Mouse (Mus musculus) layer of hippocampus, adult 2 months (tissue): ENCODE results near the gene Map7d1. TPM values are rescaled to one million over a fixed set of nuclear protein-coding genes. Genes with fewer than 3 reads are reported as not detected.

Source experiments
- DNase-seq, 2 experiments: peaks; one replicate each; pipeline ENCODE4 v3.0.0; 2022; ENCODE audit warnings: low spot score in 2 of 2
- H3K27ac ChIP-seq: fragments of 200-600 bp; 2 replicates; pipeline ENCODE4 v1.8.1; 2022
- H3K4me3 ChIP-seq: fragments of 200-600 bp; 2 replicates; pipeline ENCODE4 v1.8.1; 2022; ENCODE audit warnings: mild to moderate bottlenecking
- CTCF ChIP-seq: fragments of 200-600 bp; conservative IDR thresholded peaks from 2 replicates; pipeline ENCODE4 v1.8.1; 2022; ENCODE audit warnings: antibody characterized with exemption, mild to moderate bottlenecking, moderate library complexity
- total RNA-seq, 2 experiments: library from RNA; stranded (reverse); gene quantifications; 2 replicates each; pipeline ENCODE4 v1.2.3; 2021

The Map7d1 gene
- total RNA-seq, 2 experiments from 2014 or later, result 246 to 249 TPM

- Histone ChIP-seq H3K4me3 (no peak overlapping the region), H3K27ac (no peak overlapping the region)
- DNase-seq, result no peak
- no peak for TF ChIP-seq CTCF
Measured at GRCm38 (mm10) chr4:126287302-126287995, 31.3 kb upstream of the Map7d1 start.

- no peak for TF ChIP-seq CTCF
- no peak within 1 kb of the TSS for H3K4me3 ChIP-seq
- DNase-seq, result no peak
- no peak within 1 kb of the TSS for H3K27ac ChIP-seq
Measured at GRCm38 (mm10) chr4:126286492-126286891, 30.3 kb upstream of the Map7d1 start, which contains the start of gene Col8a2. TSS of gene Col8a2 (plus strand) at chr4:126286793.

DNA sequence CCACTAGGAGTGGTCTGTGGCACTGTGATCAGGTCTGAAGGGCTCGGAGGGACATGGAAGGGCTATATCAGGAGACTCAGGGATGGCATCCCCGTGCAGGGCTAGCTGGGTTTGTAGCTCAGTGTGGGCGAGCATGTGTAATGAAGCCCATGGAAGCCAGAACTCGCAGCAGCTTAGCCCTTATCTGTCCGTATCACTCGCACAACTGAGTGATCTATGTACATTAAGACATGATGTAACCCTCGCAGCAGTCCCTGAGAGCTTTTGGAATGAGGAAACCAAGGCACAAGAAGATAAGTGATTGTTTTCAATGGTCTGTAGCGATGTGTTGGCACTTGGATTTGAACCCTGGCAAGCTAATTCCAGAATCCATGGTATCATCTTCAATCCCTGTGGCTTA is 27.4 kb upstream of the Map7d1 start:
- no peak for DNase-seq

GRCm38 (mm10) chr4:126281706-126282105 is 25.6 kb upstream of the Map7d1 start:
- TF ChIP-seq CTCF, result no peak
- Histone ChIP-seq H3K27ac (no peak overlapping the region), H3K4me3 (no peak overlapping the region)
- DNase-seq, result no peak

More for the DNA sequence above, 27.4 kb upstream of the Map7d1 start:
- TF ChIP-seq CTCF, result no peak
- H3K27ac ChIP-seq, result no peak overlapping the region
- H3K4me3 ChIP-seq, result no peak overlapping the region

- Histone ChIP-seq H3K4me3 (no peak overlapping the region), H3K27ac (no peak overlapping the region)
- no peak for DNase-seq
- no peak for TF ChIP-seq CTCF
Measured at GRCm38 (mm10) chr4:126278961-126279360, 22.8 kb upstream of the Map7d1 start.

GRCm38 (mm10) chr4:126278565-126278915 is 22.4 kb upstream of the Map7d1 start:
- Histone ChIP-seq H3K27ac (no peak overlapping the region), H3K4me3 (no peak overlapping the region)
- DNase-seq, result no peak
- TF ChIP-seq CTCF, result no peak

DNA sequence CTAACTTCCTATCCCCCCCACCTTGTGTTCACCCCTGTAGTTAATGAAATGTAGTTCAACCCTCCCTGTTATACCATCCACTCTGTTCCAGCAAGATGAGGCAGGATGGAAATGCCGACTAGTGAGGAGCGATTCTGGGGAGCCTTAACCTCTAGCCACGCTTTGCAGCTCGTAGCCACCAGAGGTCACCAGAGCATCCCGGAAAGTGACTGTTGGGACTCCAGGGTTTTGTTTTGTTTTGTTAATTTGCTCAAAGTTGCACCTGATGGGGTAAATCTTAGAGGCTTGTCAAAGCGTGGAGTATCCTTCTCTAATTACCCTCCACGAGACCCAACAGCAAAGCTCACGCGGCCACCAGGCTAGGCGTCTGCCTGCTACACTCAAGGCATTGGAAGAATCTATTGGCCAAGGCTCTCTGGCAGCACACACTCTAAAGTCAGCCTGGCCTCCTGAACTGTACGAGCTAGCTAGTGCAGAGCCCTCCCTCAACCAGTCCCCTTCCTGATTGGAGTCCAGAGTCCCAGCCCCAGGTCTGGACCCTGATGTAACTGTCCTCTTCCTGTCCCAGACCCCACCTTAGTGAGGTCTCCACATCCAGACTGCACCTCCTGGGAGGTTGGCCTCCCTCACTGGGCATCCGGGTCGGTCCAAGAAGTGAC is 21.9 kb upstream of the Map7d1 start:
- peak in 1 of 2 experiments; percentile 52 for DNase-seq
- Histone ChIP-seq H3K27ac (no peak overlapping the region), H3K4me3 (no peak overlapping the region)
- peak; percentile 82 for TF ChIP-seq CTCF

- no peak for DNase-seq
- no peak overlapping the region for H3K4me3 ChIP-seq
- TF ChIP-seq CTCF, result no peak
- H3K27ac ChIP-seq, result peak overlapping the region; percentile 1; the same call in 1 of the 2 replicates
Measured at GRCm38 (mm10) chr4:126275681-126276131, 19.6 kb upstream of the Map7d1 start.

GRCm38 (mm10) chr4:126275081-126275480 is 18.9 kb upstream of the Map7d1 start:
- no peak for TF ChIP-seq CTCF
- Histone ChIP-seq H3K27ac (peak overlapping the region; percentile 18; the same call in 1 of the 2 replicates), H3K4me3 (no peak overlapping the region)
- no peak for DNase-seq

DNA sequence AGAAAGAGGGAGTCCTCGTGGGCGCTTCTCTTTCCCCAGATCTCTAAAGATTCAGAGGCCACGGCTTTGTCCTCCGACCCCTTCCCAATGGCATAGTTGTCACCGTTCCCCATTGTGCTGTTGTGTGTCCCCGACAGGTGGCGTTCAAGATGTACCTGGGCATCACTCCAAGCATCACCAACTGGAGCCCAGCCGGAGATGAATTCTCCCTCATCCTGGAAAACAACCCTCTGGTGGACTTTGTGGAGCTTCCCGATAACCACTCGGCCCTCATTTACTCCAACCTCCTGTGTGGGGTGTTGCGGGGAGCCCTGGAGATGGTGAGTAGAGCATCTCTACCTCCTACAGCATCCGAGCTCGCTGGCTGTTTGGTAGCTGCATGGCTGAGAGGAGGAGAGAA is 17.6 kb upstream of the Map7d1 start:
- no peak overlapping the region for H3K4me3 ChIP-seq
- TF ChIP-seq CTCF, result peak; percentile 66
- peak in 1 of 2 experiments; percentile 69 for DNase-seq
- peak overlapping the region; percentile 75 for H3K27ac ChIP-seq

DNA sequence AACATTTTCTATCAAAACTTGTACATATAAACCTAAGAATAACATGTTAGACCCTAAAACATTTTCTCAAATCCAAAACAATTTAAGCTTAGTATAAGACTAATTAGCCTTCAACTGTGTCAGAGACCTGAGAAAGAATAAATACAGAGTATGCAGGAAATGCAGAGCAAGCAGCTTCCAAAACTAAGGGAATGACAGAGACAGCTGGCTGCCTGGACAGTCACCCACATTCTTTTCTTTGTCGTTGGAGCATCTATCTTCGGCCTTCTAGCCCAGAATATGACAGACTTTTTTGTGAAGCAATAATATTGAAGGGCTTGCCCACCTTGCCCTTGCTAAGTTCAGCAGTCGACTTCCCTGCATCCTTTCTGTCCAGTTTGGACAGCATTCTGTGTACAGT is 13.1 kb upstream of the Map7d1 start:
- no peak for TF ChIP-seq CTCF
- Histone ChIP-seq H3K4me3 (no peak overlapping the region), H3K27ac (no peak overlapping the region)
- DNase-seq, result no peak

GRCm38 (mm10) chr4:126262119-126262807 is 6.1 kb upstream of the Map7d1 start, which contains the start of gene Trappc3:
TSS of gene Trappc3 (plus strand) at chr4:126262325.
- Histone ChIP-seq H3K4me3 (peak within 1 kb of the TSS; percentile 87), H3K27ac (peak within 1 kb of the TSS; percentile 93)
- peak; percentile 99 for TF ChIP-seq CTCF
- peak; percentile 99 to 100 for DNase-seq

- TF ChIP-seq CTCF, result no peak
- no peak overlapping the region; the same call in 1 of the 2 replicates for H3K4me3 ChIP-seq
- peak overlapping the region; percentile 80 for H3K27ac ChIP-seq
- DNase-seq, result no peak
Measured at GRCm38 (mm10) chr4:126261675-126262074, 5.5 kb upstream of the Map7d1 start.
